Mouse (Mus musculus): ENCODE data around the gene Bmp8a. TPM values are rescaled to one million over a fixed set of nuclear protein-coding genes. Genes with fewer than 3 reads are reported as not detected.

Gene Bmp8a
- 0.42 and 0.84 TPM in 2 replicates for polyA plus RNA-seq (2012; ENCODE audit: low replicate concordance)

GRCm38 (mm10) chr4:123342642-123343470 lies at the start of gene Bmp8a:
Gene Bmp8a (minus strand): TSS chr4:123343252.

GRCm38 (mm10) chr4:123323534-123323933 lies 19.5 kb downstream of the Bmp8a start, which contains the start of gene Oxct2a:
Gene Oxct2a (minus strand): TSS chr4:123323634.

Other genes with a start within 250 kb of the Bmp8a start
- 0.09 TPM in 1 of 2 replicates, not detected in the other for gene Bmp8b, start 238.1 kb downstream of the Bmp8a start, polyA plus RNA-seq (2012; ENCODE audit: low replicate concordance)
- not detected in 2 replicates for gene Oxct2b, start 227.0 kb downstream of the Bmp8a start, polyA plus RNA-seq (2012; ENCODE audit: low replicate concordance)
- gene Ppie, start 203.3 kb downstream of the Bmp8a start, polyA plus RNA-seq (2012; ENCODE audit: low replicate concordance) = 2.3 and 10.4 TPM in 2 replicates
- not detected in 2 replicates for gene Hpcal4, start 160.0 kb downstream of the Bmp8a start, polyA plus RNA-seq (2012; ENCODE audit: low replicate concordance)
- not detected in 2 replicates for gene Nt5c1a, start 141.7 kb downstream of the Bmp8a start, polyA plus RNA-seq (2012; ENCODE audit: low replicate concordance)
- gene Heyl, start 109.7 kb downstream of the Bmp8a start, polyA plus RNA-seq (2012; ENCODE audit: low replicate concordance) = 0.21 and 0.34 TPM in 2 replicates
- gene Pabpc4, start 80.9 kb downstream of the Bmp8a start, polyA plus RNA-seq (2012; ENCODE audit: low replicate concordance) = 348 and 432 TPM in 2 replicates
- 0.08 TPM in 1 of 2 replicates, not detected in the other for gene Oxct2a, start 19.6 kb downstream of the Bmp8a start, polyA plus RNA-seq (2012; ENCODE audit: low replicate concordance)